Mouse (Mus musculus): ENCODE results near the gene Hmgn2. TPM values are rescaled to one million over a fixed set of nuclear protein-coding genes. Genes with fewer than 3 reads are reported as not detected.

Gene Hmgn2
- polyA plus RNA-seq, 1 experiment from 2014 or later: 3,014 TPM

DNA sequence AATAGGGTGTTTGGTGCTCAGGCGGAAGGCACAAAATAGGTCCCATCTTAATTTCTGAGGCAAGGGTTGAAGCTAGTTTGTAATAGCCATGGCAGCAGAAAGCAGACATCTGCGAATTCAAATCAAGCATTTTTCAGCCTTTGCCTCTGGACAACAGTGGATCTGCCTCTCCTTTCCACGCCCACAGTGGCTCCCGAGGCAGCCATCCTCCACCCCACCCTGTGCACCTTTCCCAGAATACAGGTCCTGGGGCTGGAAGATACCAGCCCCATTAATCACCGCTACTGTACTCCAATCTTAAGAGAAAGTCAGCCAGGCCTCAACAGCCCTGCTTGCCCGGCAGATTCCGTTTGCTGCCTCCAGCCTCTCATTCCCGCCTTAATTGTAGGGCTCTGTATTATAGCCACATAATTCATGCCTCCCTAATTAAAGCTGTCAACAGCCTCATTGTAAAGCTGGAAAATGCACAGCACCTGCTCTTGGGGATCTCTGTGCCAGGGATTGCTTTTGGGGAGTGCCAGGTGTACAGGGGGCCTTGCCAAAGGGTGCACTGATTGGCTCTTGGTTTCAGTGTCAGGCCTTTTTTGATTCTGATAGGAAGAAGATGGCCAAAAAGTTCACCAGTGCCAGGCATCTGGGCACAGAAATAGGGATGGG, 792 bp upstream of the Hmgn2 start:
- DNase-seq (ENCODE audit: low spot score): no peak
- Histone ChIP-seq H3K27me3 (ENCODE audit: insufficient read depth, poor library complexity, severe bottlenecking) (no peaks in the 10 kb centered on the region), H3K4me1 (replicated peaks) (peaks cover 57% of the 10 kb centered on the region), H3K27ac (peak overlapping the region; percentile 100), H3K4me3 (peak overlapping the region; percentile 85), H3K9me3 (no peaks in the 10 kb centered on the region), H3K36me3 (peaks cover 59% of the 10 kb centered on the region)
- 65% methylated on average over 8 of the region's 8 CpGs for WGBS

DNA sequence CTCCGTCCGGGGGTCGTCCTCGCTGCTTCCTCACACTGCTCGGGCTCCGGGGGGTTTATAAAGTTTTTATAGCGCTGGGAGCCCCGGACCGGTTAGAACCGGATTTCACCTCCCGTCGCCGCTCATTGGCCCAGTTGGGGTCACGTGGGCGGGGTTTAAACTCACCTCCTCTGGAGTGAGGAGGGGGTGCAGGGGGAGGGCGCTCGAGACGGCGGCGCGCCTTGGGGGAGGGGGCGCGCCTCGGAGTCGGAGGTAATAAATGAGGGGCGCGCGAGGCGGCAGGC, 642 bp downstream of the Hmgn2 start:
- peak overlapping the region; percentile 100 for H3K27ac ChIP-seq
- H3K27me3 ChIP-seq (ENCODE audit: insufficient read depth, poor library complexity, severe bottlenecking): no peaks in the 10 kb centered on the region
- H3K4me3 ChIP-seq: peak overlapping the region; percentile 85
- under 1% methylated on average over 29 of the region's 29 CpGs for WGBS
- H3K36me3 ChIP-seq: peaks cover 62% of the 10 kb centered on the region
- peaks cover 59% of the 10 kb centered on the region for H3K4me1 ChIP-seq (replicated peaks)
- DNase-seq (ENCODE audit: low spot score): peak; percentile 97
- H3K9me3 ChIP-seq: no peaks in the 10 kb centered on the region

DNA sequence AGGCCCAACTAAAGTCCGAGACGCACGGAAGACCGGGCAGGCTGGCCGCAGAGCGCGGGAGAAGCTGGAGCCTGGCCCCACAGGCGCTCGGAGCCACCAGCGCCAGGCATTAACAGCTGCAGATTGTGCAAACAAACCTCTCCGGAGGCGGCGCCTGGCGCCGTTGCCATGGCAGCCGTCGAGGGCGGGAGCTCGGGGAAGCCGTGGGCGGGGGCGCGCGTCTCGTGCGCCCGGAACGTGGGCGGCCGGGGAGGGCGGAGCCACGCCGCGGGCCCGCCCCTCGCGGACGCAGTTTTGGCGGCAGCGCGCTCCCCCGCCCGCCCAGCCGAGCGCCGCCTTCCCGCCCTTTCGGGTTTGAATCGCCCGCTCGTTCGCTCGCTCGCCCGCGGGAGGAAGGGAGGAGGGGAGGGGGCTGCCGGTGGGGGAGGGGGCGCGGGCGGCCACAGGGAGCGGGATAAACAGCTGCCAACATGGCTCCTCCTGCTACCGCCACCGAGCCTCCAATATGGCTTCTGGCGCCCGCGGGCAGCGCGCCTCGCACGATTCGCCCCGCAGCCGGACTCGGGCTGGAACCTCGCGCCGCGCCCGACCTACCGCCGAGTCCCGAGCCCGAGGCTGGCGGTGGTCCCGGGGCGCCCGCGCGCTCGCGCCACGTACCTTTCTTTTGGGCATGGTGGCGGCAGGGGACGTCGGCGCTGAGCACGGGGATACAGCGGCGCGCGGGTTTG, 1.1 kb downstream of the Hmgn2 start:
- Histone ChIP-seq H3K27ac (peak overlapping the region; percentile 100), H3K4me1 (replicated peaks) (peaks cover 59% of the 10 kb centered on the region), H3K27me3 (ENCODE audit: insufficient read depth, poor library complexity, severe bottlenecking) (no peaks in the 10 kb centered on the region), H3K9me3 (no peaks in the 10 kb centered on the region), H3K4me3 (peak overlapping the region; percentile 85), H3K36me3 (peaks cover 61% of the 10 kb centered on the region)
- peak; percentile 96 for DNase-seq (ENCODE audit: low spot score)
- WGBS: under 1% methylated on average over 100 of the region's 101 CpGs

DNA sequence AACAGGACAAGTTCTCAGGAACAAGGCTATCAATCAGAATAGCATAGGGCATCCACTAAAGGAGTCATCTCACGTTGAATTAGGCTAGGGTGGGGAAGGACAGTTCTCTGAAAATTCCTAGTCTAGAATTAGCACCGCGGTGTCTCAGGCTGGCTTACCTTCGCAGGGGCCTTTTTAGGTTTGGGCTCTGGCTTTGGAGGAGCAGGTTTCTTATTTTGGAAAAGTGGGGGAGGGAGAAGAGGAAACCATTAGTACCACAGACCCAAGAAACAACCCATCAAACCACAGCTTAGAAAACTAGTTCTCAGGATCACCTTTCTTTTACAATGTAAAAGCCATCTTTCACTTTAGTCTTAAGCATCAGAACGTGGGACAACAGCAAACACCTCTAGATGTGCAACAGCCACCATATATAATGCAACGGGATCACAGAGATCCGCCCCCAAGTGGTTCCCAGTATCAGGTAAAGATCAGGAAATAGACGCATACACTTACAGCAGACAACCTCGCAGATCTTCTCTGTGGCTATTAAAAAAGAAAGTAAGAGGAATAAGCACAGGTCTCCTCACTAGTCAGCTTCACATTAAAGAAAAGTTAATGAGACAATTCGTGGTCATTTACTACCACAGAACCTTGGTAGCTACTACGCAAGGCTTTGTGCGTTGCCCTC, 2.0 kb downstream of the Hmgn2 start:
- H3K4me1 ChIP-seq (replicated peaks): peaks cover 51% of the 10 kb centered on the region
- WGBS: 57% methylated on average over 12 of the region's 12 CpGs
- no peaks in the 10 kb centered on the region for H3K9me3 ChIP-seq
- DNase-seq (ENCODE audit: low spot score): no peak
- H3K4me3 ChIP-seq: peak overlapping the region; percentile 85
- H3K27ac ChIP-seq: peak overlapping the region; percentile 100
- no peaks in the 10 kb centered on the region for H3K27me3 ChIP-seq (ENCODE audit: insufficient read depth, poor library complexity, severe bottlenecking)
- H3K36me3 ChIP-seq: peaks cover 53% of the 10 kb centered on the region

DNA sequence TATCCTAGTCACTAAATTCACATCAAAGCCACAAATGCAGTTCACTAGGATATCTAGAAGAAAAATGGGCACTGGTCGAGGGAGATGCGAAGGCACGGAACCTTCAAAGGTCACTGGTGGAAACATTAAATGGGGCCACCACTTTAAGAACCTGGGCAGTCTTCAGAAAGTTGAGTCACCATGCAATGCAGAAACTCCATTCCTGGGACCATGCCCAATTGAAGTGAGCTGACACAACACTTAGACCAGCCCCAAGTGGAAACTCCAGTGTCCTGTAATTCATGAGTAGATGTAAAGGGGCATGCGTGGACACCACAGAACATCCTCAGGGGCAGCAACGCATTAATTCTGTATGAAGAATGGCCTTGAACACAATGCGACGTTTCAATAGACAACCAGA, 5.9 kb downstream of the Hmgn2 start:
- Histone ChIP-seq H3K4me1 (replicated peaks) (peaks cover 17% of the 10 kb centered on the region), H3K27me3 (ENCODE audit: insufficient read depth, poor library complexity, severe bottlenecking) (no peaks in the 10 kb centered on the region), H3K27ac (no peak overlapping the region), H3K36me3 (peaks cover 46% of the 10 kb centered on the region), H3K4me3 (no peak overlapping the region), H3K9me3 (no peaks in the 10 kb centered on the region)
- 88% methylated on average over 7 of the region's 7 CpGs for WGBS
- no peak for DNase-seq (ENCODE audit: low spot score)

DNA sequence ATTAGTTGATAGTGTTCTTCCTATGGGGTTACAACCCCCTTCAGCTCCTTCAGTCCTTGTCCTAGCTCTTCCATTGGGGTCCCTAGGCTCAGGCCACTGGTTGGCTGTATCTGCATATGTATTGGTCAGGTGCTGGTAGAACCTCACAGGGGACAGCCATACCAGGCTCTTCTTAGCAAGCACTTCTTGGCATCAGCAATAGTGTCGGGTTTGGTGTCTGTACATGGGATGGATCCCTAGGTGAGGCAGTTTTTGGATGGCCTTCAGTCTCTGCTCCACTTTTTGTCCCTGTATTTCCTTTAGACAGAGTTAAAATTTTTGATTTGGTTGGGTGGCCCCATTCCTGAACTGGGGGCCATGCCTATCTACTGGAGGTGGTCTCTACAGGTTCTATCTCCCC, 9.6 kb downstream of the Hmgn2 start:
- no peaks in the 10 kb centered on the region for H3K27me3 ChIP-seq (ENCODE audit: insufficient read depth, poor library complexity, severe bottlenecking)
- H3K9me3 ChIP-seq: no peaks in the 10 kb centered on the region
- H3K36me3 ChIP-seq: peaks cover 19% of the 10 kb centered on the region
- DNase-seq (ENCODE audit: low spot score): no peak
- no peak overlapping the region for H3K27ac ChIP-seq
- 79% methylated on average over 1 of the region's 1 CpGs for WGBS
- H3K4me1 ChIP-seq (replicated peaks): no peaks in the 10 kb centered on the region; the same call in 1 of the 2 replicates
- no peak overlapping the region for H3K4me3 ChIP-seq

DNA sequence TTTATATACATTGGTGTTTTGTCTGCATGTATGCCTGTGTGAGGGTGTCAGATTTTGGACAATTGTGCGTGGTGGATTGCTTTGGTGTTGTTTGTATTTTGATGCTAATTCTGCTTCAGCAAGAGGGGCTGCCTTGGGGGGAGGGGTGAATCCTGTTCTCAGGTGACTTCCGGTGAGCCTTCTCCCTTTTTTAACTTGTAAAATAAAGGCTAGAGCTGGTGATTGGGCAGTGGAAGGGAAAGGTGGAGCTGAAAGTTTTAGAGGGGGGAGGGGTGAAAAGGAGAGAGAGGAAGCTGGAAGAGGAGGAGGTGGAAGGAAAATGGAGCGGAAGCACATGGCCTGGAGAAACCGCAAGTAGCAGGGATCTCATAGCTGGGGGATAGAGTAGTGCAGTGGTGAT, 12.1 kb downstream of the Hmgn2 start:
- 0 out of 2 replicates have a peak, but pooled peaks cover 4% of the 10 kb centered on the region for H3K36me3 ChIP-seq
- H3K4me3 ChIP-seq: no peak overlapping the region
- DNase-seq (ENCODE audit: low spot score): no peak
- H3K27me3 ChIP-seq (ENCODE audit: insufficient read depth, poor library complexity, severe bottlenecking): no peaks in the 10 kb centered on the region
- no peaks in the 10 kb centered on the region for H3K9me3 ChIP-seq
- H3K4me1 ChIP-seq (replicated peaks): no peaks in the 10 kb centered on the region; the same call in 1 of the 2 replicates
- no peak overlapping the region for H3K27ac ChIP-seq
- WGBS: 87% methylated on average over 4 of the region's 4 CpGs

DNA sequence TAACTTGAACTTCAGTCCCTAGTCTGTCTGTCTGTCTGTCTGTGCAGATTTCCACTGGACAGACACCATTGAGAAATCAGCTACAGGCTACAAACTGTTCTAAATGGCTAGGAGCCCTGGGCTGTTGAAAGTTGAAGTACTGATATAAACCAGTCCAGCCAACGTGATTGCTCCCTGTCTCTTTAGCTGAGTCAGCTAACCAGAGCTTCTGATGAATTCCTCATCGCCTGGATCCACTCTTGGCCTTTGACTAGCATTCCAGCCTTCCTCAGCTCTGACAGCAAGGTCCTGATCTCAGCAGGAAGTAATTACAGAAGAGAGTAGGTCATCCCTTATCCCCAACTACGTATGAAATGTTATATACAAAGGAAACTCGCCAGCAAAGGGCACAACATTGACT, 21.7 kb downstream of the Hmgn2 start:
- no peak for DNase-seq (ENCODE audit: low spot score)
- 65% methylated on average over 4 of the region's 4 CpGs for WGBS
- no peaks in the 10 kb centered on the region for H3K36me3 ChIP-seq

DNA sequence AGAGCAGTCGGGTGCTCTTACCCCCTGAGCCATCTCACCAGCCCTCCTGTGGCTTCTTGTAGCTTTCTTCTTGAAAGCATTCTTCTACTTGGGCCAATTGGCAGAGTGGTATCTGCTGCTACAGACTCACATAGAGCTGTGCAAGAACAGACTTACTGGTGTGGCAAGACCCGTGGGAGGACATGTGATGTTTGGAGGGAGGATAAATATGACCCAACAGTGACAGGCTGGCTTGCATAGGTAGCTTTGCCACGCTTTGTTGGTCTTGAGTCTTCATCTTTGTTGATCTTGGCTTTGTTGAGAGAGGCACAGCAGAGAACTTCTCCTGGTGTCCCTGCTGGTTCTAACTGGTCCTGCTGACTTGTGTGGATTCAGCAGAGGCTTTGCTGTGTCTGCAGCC, 24.7 kb downstream of the Hmgn2 start:
- Histone ChIP-seq H3K4me1 (replicated peaks) (peaks cover 14% of the 10 kb centered on the region), H3K36me3 (no peaks in the 10 kb centered on the region), H3K27ac (no peak overlapping the region), H3K27me3 (ENCODE audit: insufficient read depth, poor library complexity, severe bottlenecking) (no peaks in the 10 kb centered on the region), H3K4me3 (no peak overlapping the region), H3K9me3 (peaks cover 4% of the 10 kb centered on the region)
- WGBS: 79% methylated on average over 3 of the region's 3 CpGs
- no peak for DNase-seq (ENCODE audit: low spot score)

More for the DNA sequence above, 21.7 kb downstream of the Hmgn2 start:
- Histone ChIP-seq H3K4me3 (no peak overlapping the region), H3K9me3 (peaks cover 4% of the 10 kb centered on the region), H3K27me3 (ENCODE audit: insufficient read depth, poor library complexity, severe bottlenecking) (no peaks in the 10 kb centered on the region), H3K27ac (no peak overlapping the region), H3K4me1 (replicated peaks) (peaks cover 6% of the 10 kb centered on the region)

DNA sequence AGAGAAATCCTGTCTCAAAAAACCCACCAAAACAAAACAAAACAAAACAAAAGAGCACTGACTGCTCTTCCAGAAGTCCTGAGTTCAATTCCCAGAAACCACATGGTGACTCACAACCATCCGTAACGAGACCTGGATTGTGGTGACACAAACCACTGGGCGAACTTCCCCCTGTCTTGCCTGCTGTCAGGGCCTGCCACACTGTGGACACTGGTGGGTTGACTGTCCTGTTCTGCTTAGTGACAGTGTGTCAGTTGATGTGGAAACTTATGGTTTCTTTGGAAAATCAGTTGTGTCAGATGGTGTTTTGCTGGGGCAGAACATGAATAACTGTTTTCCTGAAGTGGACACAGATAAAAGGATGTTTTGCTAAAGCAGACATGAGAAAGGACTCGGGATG, 25.8 kb downstream of the Hmgn2 start:
- DNase-seq (ENCODE audit: low spot score): no peak
- no peak overlapping the region for H3K4me3 ChIP-seq
- peaks cover 4% of the 10 kb centered on the region for H3K9me3 ChIP-seq
- 93% methylated on average over 4 of the region's 4 CpGs for WGBS
- H3K36me3 ChIP-seq: no peaks in the 10 kb centered on the region
- H3K4me1 ChIP-seq (replicated peaks): peaks cover 14% of the 10 kb centered on the region
- no peaks in the 10 kb centered on the region for H3K27me3 ChIP-seq (ENCODE audit: insufficient read depth, poor library complexity, severe bottlenecking)
- no peak overlapping the region for H3K27ac ChIP-seq

DNA sequence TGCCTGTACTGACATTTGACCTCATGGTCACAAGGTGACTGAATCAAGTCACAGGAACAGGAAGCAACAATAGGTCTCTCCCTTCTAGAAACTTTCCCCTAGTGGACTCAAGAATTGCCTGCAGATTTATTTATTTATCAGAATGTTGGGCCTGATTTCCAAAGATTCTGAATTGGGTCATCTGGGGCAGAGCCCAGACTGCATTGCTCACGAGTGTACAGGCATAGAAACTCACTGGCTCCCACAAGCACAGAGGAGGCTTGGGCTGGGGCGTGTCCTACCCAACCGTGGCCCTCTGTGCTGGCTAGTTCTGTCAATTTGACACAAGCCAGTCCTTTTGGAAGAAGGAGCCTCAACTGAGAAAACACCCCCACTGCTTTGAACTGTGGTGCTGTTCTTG, 26.9 kb downstream of the Hmgn2 start:
- H3K4me3 ChIP-seq: no peak overlapping the region
- no peak for DNase-seq (ENCODE audit: low spot score)
- peaks cover 14% of the 10 kb centered on the region for H3K4me1 ChIP-seq (replicated peaks)
- H3K36me3 ChIP-seq: no peaks in the 10 kb centered on the region
- 45% methylated on average over 3 of the region's 3 CpGs for WGBS
- H3K27ac ChIP-seq: no peak overlapping the region
- H3K27me3 ChIP-seq (ENCODE audit: insufficient read depth, poor library complexity, severe bottlenecking): no peaks in the 10 kb centered on the region
- peaks cover 4% of the 10 kb centered on the region for H3K9me3 ChIP-seq

DNA sequence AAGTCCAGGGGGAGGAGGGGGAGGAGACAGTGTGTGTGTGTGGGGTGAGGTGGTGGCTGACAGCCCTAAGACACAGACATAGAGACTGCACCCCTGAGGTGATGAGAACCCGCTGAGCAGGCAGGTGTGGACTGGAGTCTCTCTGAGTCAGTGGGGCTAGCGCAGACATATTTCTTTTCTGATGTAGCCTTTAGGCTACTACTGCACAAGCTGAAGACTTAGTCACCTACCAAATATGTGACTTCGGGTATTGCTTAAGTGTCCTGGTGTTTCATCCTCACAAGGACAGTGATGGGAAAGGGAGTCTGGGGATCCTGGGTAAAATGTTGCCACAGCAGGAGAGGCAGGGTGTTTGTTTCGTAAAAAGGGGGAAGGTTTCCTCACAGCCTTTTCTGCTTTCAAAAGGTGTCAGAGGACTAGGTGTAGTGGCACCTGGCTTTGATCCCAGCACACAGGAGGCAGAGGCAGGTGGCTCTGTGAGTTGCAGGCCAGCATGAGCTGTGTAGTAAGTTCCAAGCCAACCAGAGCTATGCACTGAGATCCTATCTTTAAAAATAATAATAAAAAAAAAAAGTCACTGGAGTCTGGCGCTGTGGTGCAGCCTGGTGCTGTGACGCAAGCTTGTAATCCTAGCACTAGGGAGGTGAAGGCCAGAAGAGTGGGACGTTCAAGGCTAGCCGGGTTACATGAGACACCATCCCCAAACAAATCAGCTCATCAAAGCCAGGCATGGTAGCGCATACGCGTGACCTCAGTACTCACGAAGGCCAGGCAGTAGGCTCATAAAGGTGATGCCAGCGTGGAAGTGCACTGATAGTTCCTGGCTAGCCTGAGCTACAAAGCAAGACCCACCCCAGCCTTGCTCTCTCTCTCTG, 27.8 kb downstream of the Hmgn2 start:
- H3K4me1 ChIP-seq (replicated peaks): peaks cover 14% of the 10 kb centered on the region
- no peaks in the 10 kb centered on the region for H3K36me3 ChIP-seq
- DNase-seq (ENCODE audit: low spot score): no peak
- H3K4me3 ChIP-seq: no peak overlapping the region
- H3K9me3 ChIP-seq: no peaks in the 10 kb centered on the region
- H3K27me3 ChIP-seq (ENCODE audit: insufficient read depth, poor library complexity, severe bottlenecking): no peaks in the 10 kb centered on the region
- no peak overlapping the region for H3K27ac ChIP-seq
- WGBS: 85% methylated on average over 13 of the region's 13 CpGs

All from hindbrain, embryonic 10.5 days (tissue).